Mouse (Mus musculus): Measurements from ENCODE around the gene Atp6v0c. TPM values are rescaled to one million over a fixed set of nuclear protein-coding genes. Genes with fewer than 3 reads are reported as not detected.

Atp6v0c gene
- 450 and 473 TPM in 2 replicates for polyA plus RNA-seq (2014; fragmentation: Nextera tagmentation; extraction: Ambion mirVana)

- H3K4me3 ChIP-seq (ENCODE audit: low read depth, low read length): peak within 1 kb of the TSS; percentile 85
- H3K9ac ChIP-seq: peak within 1 kb of the TSS; percentile 84
- peaks cover 9% of the 10 kb centered on the region; the same call in 1 of the 2 replicates for H3K4me1 ChIP-seq (ENCODE audit: insufficient read depth)
- no peaks in the 10 kb centered on the region for H3K9me3 ChIP-seq (ENCODE audit: low read depth, low read length)
- DNase-seq: peak; percentile 97
- H3K27me3 ChIP-seq (ENCODE audit: insufficient read depth, low read length): no peaks in the 10 kb centered on the region
- TF ChIP-seq CTCF (IDR thresholded peaks at IDR 0.05; ENCODE audit: low read depth): peak; percentile 61
- WGBS: under 1% methylated on average over 55 of the region's 58 CpGs
- peak; percentile 90 for ATAC-seq (ENCODE audit: insufficient read depth)
- H3K4me2 ChIP-seq: peak within 1 kb of the TSS; percentile 81
- peaks cover 28% of the 10 kb centered on the region for H3K36me3 ChIP-seq (ENCODE audit: insufficient read depth)
- peak within 1 kb of the TSS; percentile 96 for H3K27ac ChIP-seq (ENCODE audit: low read depth)
These were observed at the start of gene Atp6v0c for GRCm38 (mm10) chr17:24169317-24170065. Gene Atp6v0c, minus strand, starts transcription at chr17:24169702.

GRCm38 (mm10) chr17:24216836-24217235 is 47.3 kb upstream of the Atp6v0c start:
- DNase-seq (no peak), ATAC-seq (ENCODE audit: insufficient read depth) (no peak)
- TF ChIP-seq CTCF (IDR thresholded peaks at IDR 0.05; ENCODE audit: low read depth): no peak
- Histone ChIP-seq H3K27me3 (ENCODE audit: insufficient read depth, low read length) (no peaks in the 10 kb centered on the region), H3K9me3 (ENCODE audit: low read depth, low read length) (no peaks in the 10 kb centered on the region), H3K9ac (no peak overlapping the region), H3K27ac (ENCODE audit: low read depth) (no peak overlapping the region), H3K4me3 (ENCODE audit: low read depth, low read length) (no peak overlapping the region), H3K36me3 (ENCODE audit: insufficient read depth) (peaks cover 35% of the 10 kb centered on the region), H3K4me1 (ENCODE audit: insufficient read depth) (peaks cover 13% of the 10 kb centered on the region; the same call in 1 of the 2 replicates), H3K4me2 (no peak overlapping the region)
- 70% methylated on average over 4 of the region's 4 CpGs for WGBS

GRCm38 (mm10) chr17:24213186-24213585 is 43.7 kb upstream of the Atp6v0c start:
- Histone ChIP-seq H3K9ac (no peak overlapping the region), H3K9me3 (ENCODE audit: low read depth, low read length) (no peaks in the 10 kb centered on the region), H3K36me3 (ENCODE audit: insufficient read depth) (peaks cover 31% of the 10 kb centered on the region), H3K4me2 (no peak overlapping the region; the same call in 1 of the 2 replicates), H3K27ac (ENCODE audit: low read depth) (peak overlapping the region; percentile 18; the same call in 1 of the 2 replicates), H3K27me3 (ENCODE audit: insufficient read depth, low read length) (peaks cover 6% of the 10 kb centered on the region; the same call in 1 of the 2 replicates), H3K4me1 (ENCODE audit: insufficient read depth) (peaks cover 33% of the 10 kb centered on the region), H3K4me3 (ENCODE audit: low read depth, low read length) (no peak overlapping the region)
- ATAC-seq (ENCODE audit: insufficient read depth) (no peak), DNase-seq (peak; percentile 46)
- TF ChIP-seq CTCF (IDR thresholded peaks at IDR 0.05; ENCODE audit: low read depth): no peak
- WGBS: 57% methylated on average over 6 of the region's 6 CpGs

- 28% methylated on average over 5 of the region's 5 CpGs for WGBS
- Histone ChIP-seq H3K36me3 (ENCODE audit: insufficient read depth) (peaks cover 25% of the 10 kb centered on the region), H3K9me3 (ENCODE audit: low read depth, low read length) (no peaks in the 10 kb centered on the region), H3K27me3 (ENCODE audit: insufficient read depth, low read length) (peaks cover 13% of the 10 kb centered on the region), H3K4me3 (ENCODE audit: low read depth, low read length) (peak overlapping the region; percentile 51), H3K4me2 (peak overlapping the region; percentile 97), H3K27ac (ENCODE audit: low read depth) (peak overlapping the region; percentile 88; the same call in 1 of the 2 replicates), H3K4me1 (ENCODE audit: insufficient read depth) (peaks cover 38% of the 10 kb centered on the region), H3K9ac (no peak overlapping the region)
- DNase-seq: no peak
- TF ChIP-seq CTCF (IDR thresholded peaks at IDR 0.05; ENCODE audit: low read depth): no peak; the same call in none of the 2 replicates
- ATAC-seq (ENCODE audit: insufficient read depth): no peak
These were observed 43.0 kb upstream of the Atp6v0c start for GRCm38 (mm10) chr17:24212441-24213018.

- 0 out of 2 replicates have a peak, but pooled peaks have one; percentile 50 for TF ChIP-seq CTCF (IDR thresholded peaks at IDR 0.05; ENCODE audit: low read depth)
- Histone ChIP-seq H3K4me3 (ENCODE audit: low read depth, low read length) (peak overlapping the region; percentile 51), H3K9ac (peak overlapping the region; percentile 69), H3K27me3 (ENCODE audit: insufficient read depth, low read length) (peaks cover 17% of the 10 kb centered on the region), H3K9me3 (ENCODE audit: low read depth, low read length) (no peaks in the 10 kb centered on the region), H3K27ac (ENCODE audit: low read depth) (peak overlapping the region; percentile 88), H3K36me3 (ENCODE audit: insufficient read depth) (peaks cover 19% of the 10 kb centered on the region), H3K4me1 (ENCODE audit: insufficient read depth) (peaks cover 44% of the 10 kb centered on the region), H3K4me2 (peak overlapping the region; percentile 97)
- WGBS: 2% methylated on average over 37 of the region's 37 CpGs
- peak; percentile 23 for ATAC-seq (ENCODE audit: insufficient read depth)
- DNase-seq: peak; percentile 86
These were observed 42.3 kb upstream of the Atp6v0c start for GRCm38 (mm10) chr17:24211631-24212440.

GRCm38 (mm10) chr17:24210591-24210990 is 41.1 kb upstream of the Atp6v0c start:
- peaks cover 7% of the 10 kb centered on the region for H3K36me3 ChIP-seq (ENCODE audit: insufficient read depth)
- H3K4me1 ChIP-seq (ENCODE audit: insufficient read depth): peaks cover 54% of the 10 kb centered on the region
- peak overlapping the region; percentile 97; the same call in 1 of the 2 replicates for H3K4me2 ChIP-seq

More at GRCm38 (mm10) chr17:24210591-24210990, 41.1 kb upstream of the Atp6v0c start:
- Histone ChIP-seq H3K27ac (ENCODE audit: low read depth) (peak overlapping the region; percentile 88; the same call in 1 of the 2 replicates), H3K4me3 (ENCODE audit: low read depth, low read length) (no peak overlapping the region), H3K27me3 (ENCODE audit: insufficient read depth, low read length) (peaks cover 20% of the 10 kb centered on the region), H3K9ac (no peak overlapping the region), H3K9me3 (ENCODE audit: low read depth, low read length) (no peaks in the 10 kb centered on the region)
- DNase-seq (no peak), ATAC-seq (ENCODE audit: insufficient read depth) (no peak)
- TF ChIP-seq CTCF (IDR thresholded peaks at IDR 0.05; ENCODE audit: low read depth): no peak
- WGBS: 66% methylated on average over 3 of the region's 3 CpGs
